Mouse (Mus musculus): ENCODE data around the gene Doxl2.
A peak's percentile ranks its signal among the peaks of the same experiment; 100 is the strongest.

The Doxl2 gene

DNA sequence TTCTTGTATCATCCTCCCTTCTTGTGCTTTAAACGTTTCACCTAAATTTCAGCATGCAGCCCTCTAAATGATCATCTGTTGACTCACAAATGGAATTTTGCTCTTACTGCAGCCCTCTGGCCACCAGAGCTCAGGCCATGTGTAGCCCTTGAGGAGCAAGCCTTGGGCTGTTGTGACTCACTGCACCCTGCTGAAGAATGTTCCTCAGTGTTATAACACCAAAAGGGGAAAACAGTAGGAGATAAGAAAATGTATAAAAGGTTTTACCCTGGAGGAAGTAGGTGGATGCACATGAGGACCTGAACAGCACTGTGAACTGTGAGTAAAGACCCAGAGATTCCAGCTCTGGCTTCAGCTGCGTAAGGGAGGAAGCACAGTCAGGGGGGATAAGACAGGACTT, at the start of gene Doxl2:
Gene Doxl2, plus strand, starts transcription at position 301 of the 400 bp plus-strand sequence.
- no peak for DNase-seq (ENCODE audit: low spot score in 2 of 2)

DNA sequence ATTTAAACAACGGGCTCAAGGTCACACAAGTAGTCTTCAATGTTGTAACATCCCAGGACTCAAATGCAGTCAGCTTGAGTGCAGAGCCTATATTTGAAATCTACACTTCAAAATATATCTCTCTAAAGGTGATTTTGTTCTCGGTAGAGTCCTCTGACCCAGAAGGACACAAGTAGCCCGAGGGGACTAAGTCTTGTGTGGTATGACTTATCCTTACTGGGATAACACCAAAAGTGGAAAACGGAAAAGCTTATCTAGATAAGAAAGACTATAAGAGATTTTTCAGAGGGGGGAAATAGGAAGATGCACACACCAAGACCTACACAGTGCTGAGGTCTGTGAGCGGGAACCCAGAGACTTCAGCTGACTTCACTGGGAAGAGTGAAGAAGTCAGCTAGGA, 45.2 kb upstream of the Doxl2 start, which contains the start of gene 1600015I10Rik:
Gene 1600015I10Rik, plus strand, starts transcription at position 301 of the 400 bp plus-strand sequence.
- no peak for DNase-seq (ENCODE audit: low spot score in 2 of 2)

GRCm38 (mm10) chr6:48949596-48949995, 25.2 kb upstream of the Doxl2 start:
- DNase-seq (ENCODE audit: low spot score in 2 of 2) = peak in 1 of 2 experiments; percentile 30

DNA sequence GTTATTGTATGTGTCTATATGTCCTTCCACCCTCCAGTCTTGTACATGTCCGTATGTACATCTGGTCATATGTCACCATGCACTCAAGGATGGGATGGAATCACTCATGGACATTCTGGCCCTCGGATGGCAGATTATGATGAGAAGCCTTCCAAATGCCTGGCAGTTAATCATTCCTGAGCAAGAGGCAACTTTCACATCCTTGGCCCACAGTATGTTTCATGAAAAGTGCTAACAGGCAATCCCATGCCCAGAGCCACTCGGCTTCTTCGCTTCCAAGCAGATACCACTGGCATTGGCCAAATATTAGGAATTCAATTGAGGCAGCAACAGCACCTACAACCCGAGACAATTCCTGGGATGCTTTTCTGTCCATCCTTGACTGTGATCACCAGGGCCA, 24.1 kb upstream of the Doxl2 start:
- DNase-seq (ENCODE audit: low spot score in 2 of 2) = peak in 1 of 2 experiments; percentile 25

- peak in 1 of 2 experiments; percentile 19 for DNase-seq (ENCODE audit: low spot score in 2 of 2)
Observed at GRCm38 (mm10) chr6:48951630-48952029, 23.1 kb upstream of the Doxl2 start.

GRCm38 (mm10) chr6:48953220-48953619, 21.5 kb upstream of the Doxl2 start:
- DNase-seq (ENCODE audit: low spot score in 2 of 2) = peak in 1 of 2 experiments; percentile 36

- DNase-seq (ENCODE audit: low spot score in 2 of 2) = peak in 1 of 2 experiments; percentile 54
Observed at GRCm38 (mm10) chr6:48954211-48954610, 20.6 kb upstream of the Doxl2 start.

GRCm38 (mm10) chr6:48954946-48955345, 19.8 kb upstream of the Doxl2 start:
- peak in 1 of 2 experiments; percentile 60 for DNase-seq (ENCODE audit: low spot score in 2 of 2)

DNA sequence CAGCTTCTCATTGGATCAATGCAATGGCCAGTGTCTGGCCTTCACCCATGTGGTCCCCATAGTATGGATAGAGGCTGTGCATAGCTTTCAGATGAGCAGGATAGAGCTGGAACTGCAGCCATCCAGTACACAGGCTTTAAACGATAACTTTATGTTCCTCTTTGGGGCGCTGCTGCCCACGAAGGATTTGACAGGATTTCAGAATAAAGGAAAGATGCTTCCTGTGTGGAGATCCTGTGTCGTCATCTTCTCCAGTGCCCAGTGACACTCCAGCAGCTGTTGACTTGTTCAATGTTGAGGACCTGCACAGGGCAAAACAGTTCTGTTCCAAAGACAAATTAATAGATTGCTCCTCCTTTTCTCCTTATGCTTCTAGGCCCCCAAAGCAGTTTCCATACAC, 18.0 kb upstream of the Doxl2 start:
- DNase-seq (ENCODE audit: low spot score in 2 of 2) = peak in 1 of 2 experiments; percentile 41

GRCm38 (mm10) chr6:48958053-48958452, 16.7 kb upstream of the Doxl2 start:
- peak in 1 of 2 experiments; percentile 52 for DNase-seq (ENCODE audit: low spot score in 2 of 2)

DNA sequence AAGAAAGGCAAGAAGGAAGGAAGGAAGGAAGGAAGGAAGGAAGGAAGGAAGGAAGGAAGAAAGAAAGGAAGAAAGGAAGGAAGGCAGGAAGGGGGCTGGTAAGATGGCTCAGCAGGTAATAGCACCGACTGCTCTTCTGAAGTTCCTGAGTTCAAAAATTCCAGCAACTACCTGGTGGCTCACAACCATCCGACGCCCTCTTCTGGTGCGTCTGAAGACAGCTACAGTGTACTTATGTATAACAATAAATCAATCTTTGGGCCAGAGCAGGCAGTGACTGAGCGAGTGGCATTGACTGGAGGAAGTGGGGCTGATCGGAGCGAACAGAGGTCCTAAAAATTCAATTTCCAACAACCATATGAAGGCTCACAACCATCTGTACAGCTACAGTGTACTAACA, 15.6 kb upstream of the Doxl2 start:
- peak in 1 of 2 experiments; percentile 41 for DNase-seq (ENCODE audit: low spot score in 2 of 2)

DNA sequence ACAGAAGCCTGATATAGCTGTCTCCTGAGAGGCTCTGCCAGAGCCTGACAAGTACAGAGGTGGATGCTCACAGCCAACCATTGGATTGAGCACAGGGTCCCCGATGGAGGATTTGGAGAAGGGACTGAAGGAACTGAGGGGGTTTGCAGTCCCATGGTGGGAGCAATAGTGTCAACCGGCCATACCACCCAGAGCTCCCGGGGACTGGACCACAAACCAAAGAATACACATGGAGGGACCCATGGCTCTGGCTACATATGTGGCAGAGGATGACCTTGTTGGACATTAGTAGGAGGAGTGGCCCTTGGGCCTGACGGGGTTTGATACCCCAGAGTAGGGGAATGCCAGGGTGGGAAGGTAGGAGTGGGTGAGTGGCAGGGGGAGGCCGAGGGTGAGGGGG, 8.1 kb upstream of the Doxl2 start:
- DNase-seq (ENCODE audit: low spot score in 2 of 2) = peak in 1 of 2 experiments; percentile 57

DNA sequence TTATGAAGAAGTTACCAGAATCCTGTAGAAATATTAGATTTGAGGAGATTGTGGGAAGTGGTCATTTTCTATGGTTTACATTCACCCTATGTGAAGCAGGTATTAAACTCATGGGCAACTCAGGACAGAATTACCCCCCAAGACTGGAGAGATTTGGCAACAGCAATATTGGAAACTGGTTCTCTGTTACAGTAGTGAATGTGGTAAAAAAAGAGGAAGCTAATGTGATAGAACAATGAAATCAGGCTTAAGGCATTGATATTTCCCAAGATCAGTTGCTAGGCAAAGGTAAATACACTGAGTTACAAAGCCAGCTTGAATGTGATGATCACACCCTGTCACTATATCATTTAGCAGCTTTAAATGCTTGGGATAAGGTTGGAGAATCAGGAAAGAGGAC, 6.9 kb upstream of the Doxl2 start:
- DNase-seq (ENCODE audit: low spot score in 2 of 2) = no peak

- DNase-seq (ENCODE audit: low spot score in 2 of 2) = no peak
Observed at GRCm38 (mm10) chr6:48979616-48980015, 4.9 kb downstream of the Doxl2 start.

DNA sequence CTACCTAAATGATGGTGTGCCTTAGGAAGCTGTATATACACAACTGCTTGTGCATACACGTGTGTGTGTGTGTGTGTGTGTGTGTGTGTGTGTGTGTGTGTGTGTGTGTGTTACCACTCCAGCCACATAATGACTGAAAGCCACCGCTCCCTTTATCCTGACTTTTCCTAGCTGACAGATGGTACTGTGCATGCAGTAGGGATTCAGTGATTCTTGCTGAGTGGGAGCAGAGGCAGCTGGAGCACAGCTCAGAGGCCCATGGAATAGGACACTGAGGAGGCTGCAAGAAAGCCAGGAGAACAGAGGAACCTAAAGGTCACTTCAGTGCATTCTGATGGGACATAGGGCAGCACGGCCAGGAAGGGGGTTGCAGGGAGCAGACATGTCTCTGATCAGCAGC, 7.5 kb downstream of the Doxl2 start:
- DNase-seq (ENCODE audit: low spot score in 2 of 2) = no peak

DNA sequence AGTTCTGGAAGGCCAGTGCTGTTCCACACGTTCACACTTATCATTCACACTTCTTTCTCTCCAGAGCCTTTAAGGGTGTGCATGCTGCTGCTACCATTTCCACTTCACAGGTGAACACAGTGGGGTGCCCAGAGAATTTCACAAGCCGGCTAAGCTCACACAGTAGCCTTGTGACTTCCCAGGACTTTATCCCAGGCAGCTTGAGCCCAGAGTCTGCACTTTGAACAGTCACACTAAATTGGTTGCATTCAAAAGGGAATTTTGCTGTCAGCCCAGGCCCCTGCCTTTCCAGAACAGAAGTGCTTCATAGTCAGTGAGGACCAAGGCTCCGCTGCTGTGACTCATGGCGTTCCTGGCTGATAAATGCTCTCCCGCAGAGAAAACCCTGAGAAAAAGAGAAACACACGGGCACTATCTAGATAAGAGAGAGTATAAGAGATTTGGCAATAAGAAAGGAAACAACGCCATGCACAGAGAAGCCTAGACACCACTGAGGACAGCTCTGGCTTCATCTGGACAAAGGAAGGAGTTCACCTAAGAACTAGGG, 11.8 kb downstream of the Doxl2 start, which contains the start of gene Svs1:
Gene Svs1, plus strand, starts transcription at position 418 of the 547 bp plus-strand sequence.
- DNase-seq (ENCODE audit: low spot score in 2 of 2) = no peak

GRCm38 (mm10) chr6:48989971-48990370, 15.2 kb downstream of the Doxl2 start:
- peak in 1 of 2 experiments; percentile 53 for DNase-seq (ENCODE audit: low spot score in 2 of 2)

DNA sequence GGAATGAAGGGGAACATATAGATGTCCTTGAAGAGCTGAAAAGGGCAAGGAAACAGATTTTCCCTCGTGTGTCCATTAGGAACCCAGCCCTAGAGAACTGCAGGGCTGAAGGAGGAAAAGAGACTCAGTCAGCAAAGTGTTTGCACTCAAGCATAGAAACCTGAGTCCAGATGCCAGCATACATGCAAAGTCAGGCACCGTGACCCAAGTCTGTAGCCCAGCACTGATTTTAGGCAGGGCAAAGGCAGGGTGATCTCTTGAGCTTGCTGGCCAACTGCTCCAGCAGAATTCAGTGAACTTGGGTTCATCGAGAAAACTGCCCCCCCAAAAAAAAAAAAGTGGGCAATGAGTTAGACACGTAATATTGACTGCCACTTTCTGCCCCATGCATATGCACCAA, 17.2 kb downstream of the Doxl2 start:
- peak in 1 of 2 experiments; percentile 19 for DNase-seq (ENCODE audit: low spot score in 2 of 2)

DNA sequence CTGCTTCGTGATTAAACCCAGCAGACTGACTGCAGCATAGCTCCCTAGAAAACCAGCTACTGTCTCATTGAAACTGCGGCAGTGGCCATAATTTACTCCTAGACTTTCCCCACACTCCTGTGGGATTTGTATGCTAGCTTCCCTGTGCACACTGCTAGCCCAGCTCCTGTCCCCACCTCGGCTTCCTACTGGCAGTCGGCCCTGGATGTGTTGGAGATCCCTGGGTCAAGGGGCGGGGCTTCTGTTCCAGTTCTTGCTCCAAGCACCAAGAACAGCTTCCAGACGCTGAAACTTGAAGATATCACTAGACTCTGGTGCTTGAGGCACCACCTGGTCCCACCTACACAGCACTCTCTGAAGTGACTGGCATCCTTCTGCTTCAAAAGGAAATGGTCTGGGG, 23.4 kb downstream of the Doxl2 start:
- no peak for DNase-seq (ENCODE audit: low spot score in 2 of 2)

- no peak for DNase-seq (ENCODE audit: low spot score in 2 of 2)
Observed at GRCm38 (mm10) chr6:48998796-48999195, 24.0 kb downstream of the Doxl2 start.

DNA sequence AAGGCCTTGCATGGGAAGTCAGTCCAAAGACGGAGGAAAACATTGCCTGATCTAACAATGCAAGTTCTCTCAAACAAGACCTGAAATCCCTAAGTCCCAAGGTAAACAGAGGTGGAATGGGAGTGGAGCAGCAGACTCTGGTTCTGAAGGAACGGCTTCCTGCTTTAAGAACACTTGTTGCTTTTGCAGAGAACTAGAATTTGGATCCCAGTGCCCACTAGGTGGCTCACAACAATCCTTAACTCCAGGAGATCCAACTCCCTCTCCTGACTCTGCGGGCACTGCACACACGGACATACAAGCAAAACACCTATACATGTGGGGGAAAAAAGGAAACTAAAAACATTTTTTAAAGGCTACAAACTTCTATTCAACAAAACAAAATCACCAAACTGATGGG, 28.6 kb downstream of the Doxl2 start:
- no peak for DNase-seq (ENCODE audit: low spot score in 2 of 2)

DNA sequence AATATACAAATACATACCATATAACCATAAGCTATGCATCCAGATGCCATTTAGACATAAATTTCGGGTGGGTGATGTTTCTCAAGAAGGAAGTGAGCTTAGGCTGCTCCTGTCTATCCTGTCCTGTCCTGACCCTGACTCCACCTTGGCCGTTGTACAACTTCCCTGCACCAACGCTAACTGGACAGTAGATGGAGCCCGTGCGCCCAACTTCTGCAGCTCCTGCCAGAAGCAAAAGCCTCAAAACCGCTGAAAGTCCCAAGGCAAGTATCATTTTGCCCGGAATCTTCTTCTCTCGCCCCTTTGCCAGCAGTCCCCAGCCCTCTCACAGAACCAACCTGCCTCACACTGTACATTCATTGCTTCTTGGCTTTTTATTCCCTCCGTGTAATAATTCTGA, 33.2 kb downstream of the Doxl2 start:
- peak; percentile 38 to 70 for DNase-seq (ENCODE audit: low spot score in 2 of 2)

- DNase-seq (ENCODE audit: low spot score in 2 of 2) = no peak
Observed at GRCm38 (mm10) chr6:49008420-49009160, 33.8 kb downstream of the Doxl2 start.
